Mouse (Mus musculus) layer of hippocampus, postnatal 36 days (tissue): ENCODE measurements at regions not wholly inside any gene's neighbourhood (a gene's known extent, or its start where the extent isn't known, plus 50 kb on each side); places are given as distances from the start of the nearest gene placed in this dataset.
A peak's percentile ranks its signal among the peaks of the same experiment; 100 is the strongest.

Experiments
- DNase-seq, 2 experiments: peaks; one replicate each; pipeline ENCODE4 v3.0.0; 2022

GRCm38 (mm10) chr1:154255971-154256370 lies 55.0 kb downstream of the Zfp648 start:
- DNase-seq, result no peak

DNA sequence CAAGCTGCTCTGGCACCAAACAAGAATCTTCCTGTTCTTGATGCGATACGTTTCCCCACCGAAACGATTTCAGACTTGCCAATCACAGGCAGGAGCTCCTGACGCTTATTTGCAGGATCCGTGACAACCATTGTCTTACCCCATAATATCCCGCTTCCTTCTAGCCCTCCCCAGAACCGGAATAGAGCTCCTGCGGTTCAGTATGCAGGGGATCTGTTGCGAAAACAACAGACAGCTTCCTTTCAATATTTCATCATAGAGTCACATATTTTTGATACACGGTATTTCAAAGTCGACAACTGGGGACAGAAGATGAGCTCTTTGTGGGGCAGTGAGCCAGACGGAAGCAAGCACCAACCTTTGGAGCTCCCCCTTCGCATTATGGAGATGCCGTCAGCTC lies 55.8 kb downstream of the Zfp648 start:
- peak; percentile 19 to 24 for DNase-seq

GRCm38 (mm10) chr1:154258511-154258910 lies 57.5 kb downstream of the Zfp648 start:
- no peak for DNase-seq

GRCm38 (mm10) chr1:154260393-154260792 lies 59.4 kb downstream of the Zfp648 start:
- no peak for DNase-seq

- peak; percentile 61 to 69 for DNase-seq
These were observed 80.5 kb downstream of the Zfp648 start for GRCm38 (mm10) chr1:154281438-154281837.

DNA sequence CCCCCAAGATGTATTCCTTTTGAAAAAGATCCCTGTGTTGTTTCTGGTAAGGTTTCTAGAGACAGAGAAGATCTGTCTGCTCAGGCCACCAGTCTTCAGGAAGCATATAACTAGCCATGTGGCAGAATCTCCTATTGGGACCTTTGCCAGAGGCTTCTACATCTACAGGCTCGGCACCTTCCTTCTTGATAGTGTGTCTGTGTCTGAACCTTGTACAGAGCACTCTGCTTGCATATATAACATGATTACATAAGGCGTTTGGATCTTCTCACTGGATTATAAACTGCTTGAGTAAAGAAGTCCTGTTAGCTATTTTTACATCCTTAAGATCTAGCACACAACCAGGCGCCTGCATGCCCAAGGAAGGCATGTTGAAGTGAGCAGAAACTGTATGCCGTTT lies 85.1 kb downstream of the Zfp648 start:
- no peak for DNase-seq

GRCm38 (mm10) chr1:154292729-154293128 lies 91.7 kb downstream of the Zfp648 start:
- no peak for DNase-seq

GRCm38 (mm10) chr1:154296080-154296479 lies 95.1 kb downstream of the Zfp648 start:
- DNase-seq, result no peak

DNA sequence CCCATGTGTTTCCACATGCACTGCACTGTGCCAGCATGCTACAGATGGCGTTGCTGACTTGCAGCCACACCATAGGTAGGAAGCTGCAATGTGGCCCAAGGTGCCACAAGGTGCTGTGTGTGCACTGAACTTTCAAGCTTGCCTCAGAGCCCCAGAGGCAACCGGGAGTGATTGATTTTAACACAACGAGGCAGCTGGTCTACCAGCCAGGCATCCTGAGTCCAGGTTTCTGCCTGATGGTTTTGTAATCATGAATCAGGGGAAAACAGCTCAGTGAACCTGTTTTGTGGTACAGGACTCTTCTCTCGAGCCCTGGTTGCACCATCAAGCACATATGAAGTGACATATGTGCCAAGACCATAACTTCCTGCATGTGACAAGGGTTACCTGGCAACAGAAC lies 98.9 kb downstream of the Zfp648 start:
- DNase-seq, result no peak

GRCm38 (mm10) chr1:154309650-154310049 lies 108.7 kb downstream of the Zfp648 start:
- DNase-seq, result no peak
